Mouse (Mus musculus) spleen, adult 2 months (tissue): ENCODE results near the gene Nqo1.

Experiments used
- CTCF ChIP-seq: fragments of 200-500 bp; IDR thresholded peaks from 2 replicates; pipeline ENCODE4 v1.5.1; 2011; ENCODE audit warnings: mild to moderate bottlenecking, inconsistent platforms; ENCODE audit not compliant: insufficient read depth, insufficient read length, insufficient replicate concordance; ENCODE audit errors: extremely low read depth
- POLR2A ChIP-seq: fragments of 200-500 bp; IDR thresholded peaks from 2 replicates; pipeline ENCODE4 v1.6.1; 2011; ENCODE audit warnings: low read depth, low read length, inconsistent platforms

DNA sequence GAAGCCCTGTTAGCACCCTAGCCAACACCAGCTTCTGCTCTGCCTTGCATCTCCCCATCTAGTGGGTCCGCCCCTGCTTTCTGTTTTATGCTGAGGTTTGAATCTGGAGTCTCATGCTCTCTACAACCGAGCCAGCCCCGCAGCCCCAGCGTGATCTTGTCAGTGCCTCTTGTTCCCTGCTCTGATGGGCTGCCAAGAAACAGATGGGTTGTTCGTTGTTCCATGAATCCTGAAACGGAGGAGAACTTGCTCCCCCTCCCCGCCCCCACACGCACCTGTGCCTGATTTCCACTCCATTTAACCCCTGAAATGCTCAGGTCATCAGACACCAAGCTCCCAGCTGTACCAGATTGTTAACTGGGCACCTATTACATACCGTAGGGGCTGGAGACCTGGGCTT lies 3.5 kb downstream of the Nqo1 start:
- TF ChIP-seq POLR2A (no peak), CTCF (no peak)
